Mouse (Mus musculus): ENCODE measurements around the gene Lhx6.

Lhx6 gene

GRCm38 (mm10) chr2:36093301-36093700 is 11.9 kb downstream of the Lhx6 start:
- no peak for DNase-seq (ENCODE audit: low spot score)

GRCm38 (mm10) chr2:36092748-36093147 is 12.5 kb downstream of the Lhx6 start:
- peak; percentile 30 for DNase-seq (ENCODE audit: low spot score)

- DNase-seq (ENCODE audit: low spot score): peak; percentile 92
These were observed 14.1 kb downstream of the Lhx6 start for GRCm38 (mm10) chr2:36090853-36091741.

- DNase-seq (ENCODE audit: low spot score): no peak
These were observed 16.0 kb downstream of the Lhx6 start for GRCm38 (mm10) chr2:36089190-36089589.

GRCm38 (mm10) chr2:36085041-36085440 is 20.2 kb downstream of the Lhx6 start:
- DNase-seq (ENCODE audit: low spot score): no peak

- DNase-seq (ENCODE audit: low spot score): no peak
These were observed 22.2 kb downstream of the Lhx6 start for GRCm38 (mm10) chr2:36082802-36083580.

- peak; percentile 35 for DNase-seq (ENCODE audit: low spot score)
These were observed 23.8 kb downstream of the Lhx6 start for GRCm38 (mm10) chr2:36081446-36081845.

- peak; percentile 41 for DNase-seq (ENCODE audit: low spot score)
These were observed 27.9 kb downstream of the Lhx6 start for GRCm38 (mm10) chr2:36077160-36077761.

- DNase-seq (ENCODE audit: low spot score): no peak
These were observed 30.0 kb downstream of the Lhx6 start for GRCm38 (mm10) chr2:36075210-36075609.

- no peak for DNase-seq (ENCODE audit: low spot score)
These were observed 31.4 kb downstream of the Lhx6 start for GRCm38 (mm10) chr2:36073781-36074180.

- DNase-seq (ENCODE audit: low spot score): no peak
These were observed 33.4 kb downstream of the Lhx6 start for GRCm38 (mm10) chr2:36071660-36072305.

- no peak for DNase-seq (ENCODE audit: low spot score)
These were observed 38.1 kb downstream of the Lhx6 start for GRCm38 (mm10) chr2:36067132-36067531.

- DNase-seq (ENCODE audit: low spot score): no peak
These were observed 43.8 kb downstream of the Lhx6 start for GRCm38 (mm10) chr2:36061409-36061808.

- DNase-seq (ENCODE audit: low spot score): no peak
These were observed 49.0 kb downstream of the Lhx6 start for GRCm38 (mm10) chr2:36056248-36056647.

GRCm38 (mm10) chr2:36053249-36053648 is 52.0 kb downstream of the Lhx6 start:
- no peak for DNase-seq (ENCODE audit: low spot score)

- no peak for DNase-seq (ENCODE audit: low spot score)
These were observed 55.6 kb downstream of the Lhx6 start for GRCm38 (mm10) chr2:36049567-36049954.

GRCm38 (mm10) chr2:36048748-36049566 is 56.3 kb downstream of the Lhx6 start, which contains the start of the genes Ndufa8 and Morn5:
Ndufa8 (minus strand) TSS chr2:36049406.
Morn5 (plus strand) TSS chr2:36049458.
- peak; percentile 99 for DNase-seq (ENCODE audit: low spot score)

GRCm38 (mm10) chr2:36048164-36048563 is 57.0 kb downstream of the Lhx6 start:
- no peak for DNase-seq (ENCODE audit: low spot score)

GRCm38 (mm10) chr2:36040872-36041271 is 64.3 kb downstream of the Lhx6 start:
- DNase-seq (ENCODE audit: low spot score): no peak

GRCm38 (mm10) chr2:36039297-36039985 is 65.8 kb downstream of the Lhx6 start:
- no peak for DNase-seq (ENCODE audit: low spot score)
